Mouse (Mus musculus) liver, adult (tissue): ENCODE data around the gene Insyn1.

Experiments used
- GATA4 ChIP-seq: IDR thresholded peaks from 2 replicates; pipeline ENCODE4 v1.6.1; 2014; ENCODE audit warnings: mild to moderate bottlenecking, low read length; ENCODE audit not compliant: insufficient replicate concordance

Gene Insyn1

GRCm38 (mm10) chr9:58458341-58458740 is 30.1 kb upstream of the Insyn1 start:
- TF ChIP-seq GATA4 = no peak

GRCm38 (mm10) chr9:58458856-58459553 is 29.4 kb upstream of the Insyn1 start:
- TF ChIP-seq GATA4 = no peak

- TF ChIP-seq GATA4 = no peak
These were observed 20.9 kb upstream of the Insyn1 start for GRCm38 (mm10) chr9:58467345-58468025.

DNA sequence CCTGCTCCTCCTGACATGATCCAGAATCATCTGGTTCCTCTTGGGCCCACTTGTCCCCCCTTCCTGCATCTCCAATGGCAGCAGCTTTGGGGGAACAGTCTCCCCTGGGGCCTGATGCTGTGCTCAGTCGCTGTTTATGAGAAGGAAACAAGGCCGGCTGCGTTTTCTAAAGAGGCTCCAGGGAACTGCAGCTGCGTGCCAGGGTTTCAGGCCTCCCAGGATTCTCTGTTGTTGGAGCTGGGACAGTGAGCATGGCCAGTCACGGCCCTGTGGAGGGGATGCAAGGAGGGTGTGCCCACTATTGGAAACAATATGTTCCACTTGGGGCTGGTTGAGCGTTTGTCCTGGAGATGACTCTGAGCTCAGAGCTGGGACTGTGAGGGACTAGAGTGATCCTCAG is 17.9 kb upstream of the Insyn1 start:
- no peak for TF ChIP-seq GATA4

GRCm38 (mm10) chr9:58473211-58473815 is 15.1 kb upstream of the Insyn1 start:
- TF ChIP-seq GATA4 = no peak

GRCm38 (mm10) chr9:58487076-58487475 is 1.3 kb upstream of the Insyn1 start:
- no peak for TF ChIP-seq GATA4

- no peak for TF ChIP-seq GATA4
These were observed 896 bp downstream of the Insyn1 start for GRCm38 (mm10) chr9:58489133-58489864.

- TF ChIP-seq GATA4 = no peak
These were observed 1.4 kb downstream of the Insyn1 start for GRCm38 (mm10) chr9:58489865-58490165.

DNA sequence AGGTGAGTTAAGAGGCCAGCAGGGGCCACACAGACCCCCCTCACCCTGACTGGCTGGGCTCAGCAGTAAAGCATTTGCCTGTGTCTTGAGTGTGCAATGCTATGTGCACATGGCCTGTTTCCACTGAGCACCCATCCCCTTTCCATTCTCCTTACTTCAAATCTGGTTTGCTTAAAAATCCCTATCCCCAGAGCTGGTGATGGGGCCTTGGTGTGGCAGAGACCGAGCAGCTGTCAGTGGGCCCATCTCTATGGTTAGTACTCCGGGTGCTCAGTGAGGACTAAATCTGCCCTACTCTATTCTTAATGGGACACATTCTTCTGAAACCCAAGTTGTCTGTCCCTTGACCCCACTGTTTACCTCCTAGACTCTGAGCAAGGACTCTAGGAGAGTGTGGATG is 2.0 kb downstream of the Insyn1 start:
- no peak for TF ChIP-seq GATA4

GRCm38 (mm10) chr9:58495035-58495434 is 6.6 kb downstream of the Insyn1 start:
- no peak for TF ChIP-seq GATA4

DNA sequence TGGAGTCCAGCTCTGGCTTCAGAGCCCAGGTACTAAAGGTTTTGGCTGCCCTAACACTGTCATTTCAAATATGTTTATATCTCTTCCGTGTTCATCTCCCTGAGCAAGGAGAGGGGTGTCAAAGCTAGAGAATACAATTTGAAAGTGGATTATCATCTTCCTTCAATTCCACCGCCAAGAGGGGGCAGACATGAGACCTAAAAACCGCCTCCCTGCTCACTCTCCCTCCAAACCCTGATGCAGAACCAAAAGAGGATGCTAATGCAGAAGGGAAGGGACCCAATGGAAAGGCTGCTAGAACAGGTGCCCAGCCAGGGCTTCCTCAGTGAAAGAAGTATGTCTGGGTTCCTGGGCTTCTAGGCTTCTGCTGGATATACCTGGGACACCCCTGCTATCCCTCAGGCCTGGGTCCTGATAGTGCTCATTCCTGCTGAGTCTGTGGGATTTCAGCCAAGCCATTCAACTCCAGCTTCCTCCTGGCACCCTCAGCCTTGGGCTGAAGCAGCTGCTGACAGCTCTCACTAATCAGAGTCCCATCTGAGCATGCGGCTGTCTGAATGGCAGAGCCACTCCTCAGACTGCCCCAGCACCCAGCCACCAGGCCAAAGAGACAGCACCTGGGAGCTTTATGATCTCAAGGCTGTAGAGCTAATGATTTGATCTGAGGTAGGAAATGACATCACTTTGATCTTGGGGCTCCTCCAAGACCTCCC is 8.2 kb downstream of the Insyn1 start:
- no peak for TF ChIP-seq GATA4

- TF ChIP-seq GATA4 = no peak
These were observed 9.5 kb downstream of the Insyn1 start for GRCm38 (mm10) chr9:58497942-58498341.

- no peak for TF ChIP-seq GATA4
These were observed 12.5 kb downstream of the Insyn1 start for GRCm38 (mm10) chr9:58500946-58501345.

- no peak for TF ChIP-seq GATA4
These were observed 19.0 kb downstream of the Insyn1 start for GRCm38 (mm10) chr9:58507216-58508005.
